Comparison of ENCODE assay signal across 17 mouse cellular contexts in the genomic region with DNA sequence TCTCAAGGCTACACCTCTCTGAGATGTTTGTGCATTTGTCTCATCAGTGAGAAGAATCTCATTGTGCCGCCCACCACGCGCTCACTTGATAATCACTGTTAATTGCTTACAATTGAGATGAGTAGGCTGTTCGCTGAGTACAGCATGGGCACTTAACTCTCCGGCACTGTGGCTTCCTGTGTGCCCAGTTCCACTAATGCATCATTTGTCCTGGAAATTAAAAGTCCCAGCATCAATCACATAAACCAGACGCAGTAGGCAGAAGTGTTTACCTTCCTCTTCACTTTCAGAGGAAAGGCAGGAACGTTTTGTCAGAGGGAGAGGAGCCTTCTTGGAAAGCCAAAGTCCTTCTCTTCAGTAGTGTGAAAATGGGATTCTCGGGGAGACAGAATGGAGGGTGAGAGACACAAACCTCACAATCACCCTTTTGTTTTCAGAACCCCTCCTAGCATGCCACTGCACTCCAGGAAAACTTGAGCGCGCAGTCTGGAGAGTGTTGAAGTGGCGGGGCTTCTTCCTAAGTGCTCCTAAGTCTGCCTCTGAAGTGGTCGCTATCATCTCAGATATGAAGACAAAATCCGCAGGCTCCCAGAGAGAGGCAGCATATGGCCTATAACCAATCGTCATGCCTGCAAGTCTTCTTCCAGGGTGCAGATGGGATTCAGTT.
DNase-seq lines count a peak whose midpoint lies in the region; ATAC-seq and TF ChIP-seq lines count a peak whose summit lies in the region.
"Had no signal": no experiment of that assay in that cellular context is flagged by ENCODE, and none has a peak within 500 bp of the region (broad histone marks: within the 10 kb centered on the region; RNA-seq: fewer than 3 reads in every experiment).

No protein-coding gene starts in this region.

- no peaks in the 10 kb centered on the region; the same call in 1 of the 2 replicates for H3K27me3 ChIP-seq in heart, embryonic 13.5 days (replicated peaks)
- H3K27me3 ChIP-seq in lung, embryonic 14.5 days (ENCODE audit: insufficient read depth, low read length), result no peaks in the 10 kb centered on the region
- H3K27me3 ChIP-seq: liver, embryonic 12.5 days had no signal

- no peak overlapping the region for H3K27ac ChIP-seq in heart, embryonic 13.5 days (replicated peaks)
- H3K27ac ChIP-seq in lung, embryonic 14.5 days (ENCODE audit: low read depth), result peak overlapping the region; percentile 46; the same call in 1 of the 2 replicates
- H3K27ac ChIP-seq: hindbrain, embryonic 14.5 days; liver, embryonic 12.5 days; macrophage had no signal

- intact Hi-C loops in heart, postnatal 36 days (cut with DNase I), result no loop called here

- H3K9me3 ChIP-seq in heart, embryonic 13.5 days, result peaks cover under 1% of the 10 kb centered on the region; the same call in 1 of the 2 replicates
- no peaks in the 10 kb centered on the region; the same call in none of the 2 replicates for H3K9me3 ChIP-seq in lung, embryonic 14.5 days (ENCODE audit: low read depth, low read length)
- H3K9me3 ChIP-seq: liver, embryonic 12.5 days had no signal

- H3K4me1 ChIP-seq in heart, embryonic 13.5 days, result no peaks in the 10 kb centered on the region
- no peaks in the 10 kb centered on the region for H3K4me1 ChIP-seq in lung, embryonic 14.5 days (ENCODE audit: insufficient read depth)
- H3K4me1 ChIP-seq: liver, embryonic 12.5 days had no signal

- H3K4me3 ChIP-seq in heart, embryonic 13.5 days, result no peak overlapping the region
- H3K4me3 ChIP-seq in lung, embryonic 14.5 days (ENCODE audit: low read depth, low read length), result no peak overlapping the region
- H3K4me3 ChIP-seq: liver, embryonic 12.5 days had no signal

- WGBS in heart, embryonic 13.5 days, result 35% methylated on average over 14 of the region's 14 CpGs
- 47% methylated on average over 14 of the region's 14 CpGs for WGBS in lung, embryonic 14.5 days

- no peak overlapping the region for H3K9ac ChIP-seq in heart, embryonic 13.5 days
- no peak overlapping the region for H3K9ac ChIP-seq in lung, embryonic 14.5 days
- H3K9ac ChIP-seq: hindbrain, embryonic 14.5 days; liver, embryonic 12.5 days had no signal

- TF ChIP-seq CTCF in lung, embryonic 14.5 days (IDR thresholded peaks at IDR 0.05; ENCODE audit: low read depth), result no peak

- no peak for ATAC-seq in heart, embryonic 13.5 days (ENCODE audit: extremely low read depth, insufficient number of reproducible peaks, low FRiP score, low TSS enrichment)
- peak; percentile 97 for ATAC-seq in lung, embryonic 14.5 days (ENCODE audit: insufficient read depth)
- ATAC-seq: intestine, postnatal 0 days; liver, embryonic 12.5 days had no signal

- peak overlapping the region; percentile 16; the same call in 1 of the 2 replicates for H3K4me2 ChIP-seq in heart, embryonic 13.5 days
- H3K4me2 ChIP-seq in lung, embryonic 14.5 days, result peak overlapping the region; percentile 36; the same call in 1 of the 2 replicates
- H3K4me2 ChIP-seq: hindbrain, embryonic 14.5 days; liver, embryonic 12.5 days; midbrain, embryonic 11.5 days had no signal

- no peaks in the 10 kb centered on the region for H3K36me3 ChIP-seq in heart, embryonic 13.5 days
- H3K36me3 ChIP-seq in lung, embryonic 14.5 days (ENCODE audit: insufficient read depth), result no peaks in the 10 kb centered on the region
- H3K36me3 ChIP-seq: liver, embryonic 12.5 days had no signal

- DNase-seq in heart, postnatal 36 days, result no peak
- DNase-seq in lung, embryonic 14.5 days, result peak; percentile 58
- DNase-seq in lung, postnatal 14 days, result no peak
- peak; percentile 26 for DNase-seq in MN1 (ENCODE audit: low spot score)
- DNase-seq in brain, adult 2 months (ENCODE audit: low read depth, low spot score), result peak; percentile 62
- DNase-seq in embryo, embryonic 10.5 days (ENCODE audit: low spot score), result no peak
- DNase-seq: adrenal gland, postnatal 36 days; cerebellum, adult 9-10 months; embryo, embryonic 11 days; heart, postnatal 14 days; thymus, postnatal 14 days had no signal

Comparison
In these comparisons a context has a peak if more than half of its experiments do, and no peak if none do; other contexts are left out.
1. DNase-seq: peak in lung, embryonic 14.5 days (single experiment), MN1 (single experiment) and brain, adult 2 months (single experiment); none in heart, postnatal 36 days (0 of 2), lung, postnatal 14 days (single experiment) and embryo, embryonic 10.5 days (single experiment).